Mouse (Mus musculus): ENCODE measurements around the gene Lpo. TPM values are rescaled to one million over a fixed set of nuclear protein-coding genes. Genes with fewer than 3 reads are reported as not detected.
"Not testable (repeated sequence)": the region's sequence is repeated elsewhere in the genome, so short reads cannot be mapped to it uniquely, and the experiment has no call there.

Gene Lpo
- polyA plus RNA-seq (2012; rRNA removed), result 0.22 and 0.50 TPM in 2 replicates

GRCm38 (mm10) chr11:87828239-87828900 is at the start of gene Lpo:
Gene Lpo, minus strand, starts transcription at chr11:87828289.
- WGBS, result 48% methylated on average over 10 of the region's 10 CpGs
- no peak for DNase-seq
- no peaks in the 10 kb centered on the region for H3K36me3 ChIP-seq (ENCODE audit: control insufficient read depth, insufficient read depth, low read length)
- no peak within 1 kb of the TSS for H3K4me3 ChIP-seq (ENCODE audit: insufficient read depth, low read depth, low read length)
- no peak for TF ChIP-seq CTCF (conservative IDR thresholded peaks at IDR 0.05; ENCODE audit: insufficient read depth, insufficient read length, low read depth, low read length)
- TF ChIP-seq POLR2A (IDR thresholded peaks at IDR 0.05; ENCODE audit: low read depth, low read length), result no peak
- H3K27ac ChIP-seq (ENCODE audit: insufficient read depth, low read depth, low read length), result no peak within 1 kb of the TSS
- no peaks in the 10 kb centered on the region for H3K4me1 ChIP-seq (ENCODE audit: control insufficient read depth, insufficient read depth, low read length)
- no peaks in the 10 kb centered on the region for H3K27me3 ChIP-seq (replicated peaks; ENCODE audit: control insufficient read depth, insufficient read depth, low read length)

GRCm38 (mm10) chr11:87875436-87875835 is 47.3 kb upstream of the Lpo start, which contains the start of gene Epx:
Gene Epx, minus strand, starts transcription at chr11:87875536.
- Histone ChIP-seq H3K36me3 (ENCODE audit: control insufficient read depth, insufficient read depth, low read length) (no peaks in the 10 kb centered on the region), H3K27me3 (replicated peaks; ENCODE audit: control insufficient read depth, insufficient read depth, low read length) (no peaks in the 10 kb centered on the region), H3K4me1 (ENCODE audit: control insufficient read depth, insufficient read depth, low read length) (no peaks in the 10 kb centered on the region), H3K27ac (ENCODE audit: insufficient read depth, low read depth, low read length) (no peak within 1 kb of the TSS), H3K4me3 (ENCODE audit: insufficient read depth, low read depth, low read length) (no peak within 1 kb of the TSS)
- TF ChIP-seq CTCF (conservative IDR thresholded peaks at IDR 0.05; ENCODE audit: insufficient read depth, insufficient read length, low read depth, low read length), result no peak
- TF ChIP-seq POLR2A (IDR thresholded peaks at IDR 0.05; ENCODE audit: low read depth, low read length), result no peak
- 88% methylated on average over 6 of the region's 6 CpGs for WGBS
- no peak for DNase-seq

- Histone ChIP-seq H3K4me1 (ENCODE audit: control insufficient read depth, insufficient read depth, low read length) (no peaks in the 10 kb centered on the region), H3K4me3 (ENCODE audit: insufficient read depth, low read depth, low read length) (no peak overlapping the region), H3K27ac (ENCODE audit: insufficient read depth, low read depth, low read length) (no peak overlapping the region), H3K36me3 (ENCODE audit: control insufficient read depth, insufficient read depth, low read length) (no peaks in the 10 kb centered on the region), H3K27me3 (replicated peaks; ENCODE audit: control insufficient read depth, insufficient read depth, low read length) (no peaks in the 10 kb centered on the region)
- WGBS, result 24% methylated on average over 8 of the region's 8 CpGs
- no peak for TF ChIP-seq POLR2A (IDR thresholded peaks at IDR 0.05; ENCODE audit: low read depth, low read length)
- TF ChIP-seq CTCF (conservative IDR thresholded peaks at IDR 0.05; ENCODE audit: insufficient read depth, insufficient read length, low read depth, low read length), result no peak
- DNase-seq, result no peak
Observed at GRCm38 (mm10) chr11:87871766-87872165, 43.7 kb upstream of the Lpo start.

GRCm38 (mm10) chr11:87870096-87870495 is 42.0 kb upstream of the Lpo start:
- Histone ChIP-seq H3K4me1 (ENCODE audit: control insufficient read depth, insufficient read depth, low read length) (no peaks in the 10 kb centered on the region), H3K4me3 (ENCODE audit: insufficient read depth, low read depth, low read length) (no peak overlapping the region), H3K27ac (ENCODE audit: insufficient read depth, low read depth, low read length) (no peak overlapping the region), H3K36me3 (ENCODE audit: control insufficient read depth, insufficient read depth, low read length) (no peaks in the 10 kb centered on the region), H3K27me3 (replicated peaks; ENCODE audit: control insufficient read depth, insufficient read depth, low read length) (no peaks in the 10 kb centered on the region)
- TF ChIP-seq POLR2A (IDR thresholded peaks at IDR 0.05; ENCODE audit: low read depth, low read length) (no peak), CTCF (conservative IDR thresholded peaks at IDR 0.05; ENCODE audit: insufficient read depth, insufficient read length, low read depth, low read length) (no peak)
- WGBS, result 82% methylated on average over 2 of the region's 2 CpGs
- no peak for DNase-seq

- not testable (repeated sequence) for H3K27ac ChIP-seq (ENCODE audit: insufficient read depth, low read depth, low read length); H3K4me1 ChIP-seq (ENCODE audit: control insufficient read depth, insufficient read depth, low read length); H3K27me3 ChIP-seq (replicated peaks; ENCODE audit: control insufficient read depth, insufficient read depth, low read length); DNase-seq; H3K4me3 ChIP-seq (ENCODE audit: insufficient read depth, low read depth, low read length); H3K36me3 ChIP-seq (ENCODE audit: control insufficient read depth, insufficient read depth, low read length)
- WGBS, result 77% methylated on average over 1 of the region's 2 CpGs
Observed at GRCm38 (mm10) chr11:87866891-87867290, 38.8 kb upstream of the Lpo start.

GRCm38 (mm10) chr11:87862805-87863204 is 34.7 kb upstream of the Lpo start:
- Histone ChIP-seq H3K36me3 (ENCODE audit: control insufficient read depth, insufficient read depth, low read length) (no peaks in the 10 kb centered on the region; the same call in 1 of the 2 replicates), H3K27ac (ENCODE audit: insufficient read depth, low read depth, low read length) (no peak overlapping the region), H3K4me3 (ENCODE audit: insufficient read depth, low read depth, low read length) (no peak overlapping the region), H3K27me3 (replicated peaks; ENCODE audit: control insufficient read depth, insufficient read depth, low read length) (no peaks in the 10 kb centered on the region), H3K4me1 (ENCODE audit: control insufficient read depth, insufficient read depth, low read length) (no peaks in the 10 kb centered on the region)
- DNase-seq, result no peak
- no peak for TF ChIP-seq CTCF (conservative IDR thresholded peaks at IDR 0.05; ENCODE audit: insufficient read depth, insufficient read length, low read depth, low read length)
- 91% methylated on average over 13 of the region's 13 CpGs for WGBS

- TF ChIP-seq CTCF (conservative IDR thresholded peaks at IDR 0.05; ENCODE audit: insufficient read depth, insufficient read length, low read depth, low read length) (no peak), POLR2A (IDR thresholded peaks at IDR 0.05; ENCODE audit: low read depth, low read length) (no peak)
- Histone ChIP-seq H3K36me3 (ENCODE audit: control insufficient read depth, insufficient read depth, low read length) (no peaks in the 10 kb centered on the region; the same call in 1 of the 2 replicates), H3K4me3 (ENCODE audit: insufficient read depth, low read depth, low read length) (no peak overlapping the region), H3K4me1 (ENCODE audit: control insufficient read depth, insufficient read depth, low read length) (no peaks in the 10 kb centered on the region), H3K27ac (ENCODE audit: insufficient read depth, low read depth, low read length) (no peak overlapping the region), H3K27me3 (replicated peaks; ENCODE audit: control insufficient read depth, insufficient read depth, low read length) (no peaks in the 10 kb centered on the region)
- DNase-seq, result no peak
- 86% methylated on average over 9 of the region's 9 CpGs for whole genome bisulfite sequencing
Observed at GRCm38 (mm10) chr11:87860426-87860825, 32.3 kb upstream of the Lpo start.
